Mouse (Mus musculus) urinary bladder, adult 2 months (tissue): ENCODE results near the gene Fam25c. TPM values are rescaled to one million over a fixed set of nuclear protein-coding genes. Genes with fewer than 3 reads are reported as not detected.
A peak's percentile ranks its signal among the peaks of the same experiment; 100 is the strongest.
"Not testable (repeated sequence)": the region's sequence is repeated elsewhere in the genome, so short reads cannot be mapped to it uniquely, and the experiment has no call there.

Experiments
- DNase-seq: peaks from one replicate; pipeline ENCODE4 v3.0.0; 2022; ENCODE audit warnings: low spot score
- polyA plus RNA-seq: library from polyadenylated mRNA; depleted of rRNA; stranded (reverse); fragments of >200 nt; gene quantifications from 2 replicates; pipeline ENCODE4 v1.2.3, GENCODE M21; 2012; rRNA removed

Fam25c gene
- polyA plus RNA-seq, result 714 and 1,004 TPM in 2 replicates

DNA sequence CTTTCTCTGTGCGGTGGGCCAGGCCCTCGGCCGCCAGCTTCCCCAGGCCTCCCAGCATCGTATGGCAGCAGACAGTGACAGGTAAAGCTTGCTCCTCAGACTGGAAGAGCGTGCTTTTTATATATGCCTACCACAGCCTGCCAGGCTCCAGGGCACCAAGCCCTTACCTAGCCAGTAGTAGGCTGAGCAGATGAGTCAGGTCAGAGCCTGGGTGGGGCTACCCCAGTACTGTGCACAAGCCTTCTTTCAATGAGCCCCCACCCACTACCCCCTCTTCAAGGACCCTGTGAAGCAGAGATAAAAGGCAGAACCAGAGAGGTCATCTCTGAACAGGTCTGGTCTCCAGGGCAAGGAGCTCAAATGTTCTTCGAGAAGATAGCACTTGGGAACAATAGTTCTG, at the start of gene Fam25c:
Gene Fam25c, minus strand, starts transcription at position 133 of the 400 bp plus-strand sequence.
- no peak for DNase-seq

DNA sequence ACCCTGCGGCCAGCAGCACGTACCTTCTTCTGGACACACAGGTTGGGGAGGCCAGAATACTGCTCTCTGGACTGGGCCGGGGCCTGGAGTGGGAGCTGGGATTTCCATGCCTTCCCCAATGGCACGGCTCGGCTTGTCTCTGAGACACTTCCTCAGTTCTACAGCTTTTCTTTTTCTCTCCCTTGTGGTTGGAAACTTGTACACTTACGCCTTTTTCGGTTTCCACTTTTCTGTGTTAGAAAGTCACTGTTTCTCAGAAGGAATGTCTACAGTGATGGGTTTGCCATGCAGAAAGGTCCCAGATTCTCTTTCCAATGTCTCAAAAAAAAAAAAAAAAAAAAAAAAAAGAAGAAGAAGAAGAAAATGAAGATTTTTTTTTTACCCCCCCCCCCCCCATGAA, 48.2 kb upstream of the Fam25c start:
- DNase-seq, result no peak

DNA sequence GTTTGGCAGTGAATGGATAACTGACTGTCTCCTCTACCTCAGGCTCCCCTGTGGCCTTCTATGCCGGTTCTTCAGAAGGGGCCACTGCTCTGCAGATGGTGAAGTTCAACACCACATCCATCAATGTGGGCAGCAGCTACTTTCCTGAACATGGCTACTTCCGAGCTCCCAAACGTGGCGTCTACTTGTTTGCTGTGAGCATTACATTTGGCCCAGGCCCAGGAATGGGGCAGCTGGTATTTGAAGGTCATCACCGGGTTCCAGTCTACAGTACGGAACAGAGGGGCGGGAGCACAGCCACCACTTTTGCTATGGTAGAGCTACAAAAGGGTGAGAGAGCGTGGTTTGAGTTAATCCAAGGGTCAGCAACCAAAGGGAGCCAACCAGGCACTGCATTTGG, 47.6 kb upstream of the Fam25c start:
- DNase-seq, result no peak

DNA sequence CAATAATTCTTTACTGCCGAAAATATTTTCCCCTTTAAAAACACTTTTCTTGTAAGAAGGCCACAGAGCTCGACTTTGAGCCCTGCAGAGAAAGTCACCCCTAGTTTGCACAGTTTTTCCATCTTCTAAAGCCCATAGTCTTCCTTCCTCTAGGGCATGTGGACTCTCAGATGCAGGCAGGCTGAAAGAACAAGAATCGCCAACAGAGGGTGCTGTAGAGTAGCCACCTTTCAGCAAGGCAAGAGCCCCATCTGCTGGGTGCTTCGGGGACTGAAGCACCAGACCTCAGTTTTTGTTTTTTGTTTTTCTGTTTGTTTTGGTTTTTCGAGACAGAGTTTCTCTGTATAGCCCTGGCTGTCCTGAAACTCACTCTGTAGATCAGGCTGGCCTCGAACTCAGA, 45.9 kb upstream of the Fam25c start:
- peak; percentile 49 for DNase-seq

DNA sequence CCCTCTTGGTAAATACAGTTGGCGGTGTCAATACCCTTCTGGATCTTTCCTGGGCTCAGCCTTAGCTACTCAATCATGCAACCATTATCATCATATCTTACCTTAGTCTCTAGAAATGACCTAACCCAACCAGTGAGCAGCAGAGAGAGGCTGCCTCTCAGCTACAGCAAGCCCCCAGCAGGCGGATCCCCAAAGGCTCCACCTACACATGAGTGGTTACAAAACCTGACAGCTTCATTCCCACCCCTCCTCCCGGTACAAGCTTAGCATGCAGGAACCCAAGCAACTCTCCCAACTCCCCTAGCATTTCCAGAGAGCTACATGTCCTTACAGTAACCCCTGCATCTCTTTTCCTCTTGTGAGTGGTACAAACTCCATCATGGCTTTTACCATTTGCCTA, 44.8 kb upstream of the Fam25c start:
- DNase-seq, result no peak

DNA sequence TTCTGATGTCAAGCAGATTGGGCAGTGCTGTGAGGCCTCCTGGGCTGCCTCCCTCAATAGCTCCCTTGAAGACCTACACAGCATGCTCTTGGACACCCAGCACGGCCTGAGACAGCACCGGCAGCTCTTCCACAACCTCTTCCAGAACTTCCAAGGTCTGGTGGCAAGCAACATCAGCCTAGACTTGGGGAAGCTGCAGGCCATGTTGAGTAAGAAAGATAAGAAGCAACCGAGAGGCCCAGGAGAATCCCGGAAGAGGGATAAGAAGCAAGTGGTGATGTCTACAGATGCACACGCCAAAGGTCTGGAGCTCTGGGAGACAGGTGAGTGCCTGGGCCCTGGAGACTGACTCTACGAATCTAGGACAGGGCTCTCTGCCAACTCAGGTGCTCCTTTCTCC, 44.1 kb upstream of the Fam25c start:
- no peak for DNase-seq

DNA sequence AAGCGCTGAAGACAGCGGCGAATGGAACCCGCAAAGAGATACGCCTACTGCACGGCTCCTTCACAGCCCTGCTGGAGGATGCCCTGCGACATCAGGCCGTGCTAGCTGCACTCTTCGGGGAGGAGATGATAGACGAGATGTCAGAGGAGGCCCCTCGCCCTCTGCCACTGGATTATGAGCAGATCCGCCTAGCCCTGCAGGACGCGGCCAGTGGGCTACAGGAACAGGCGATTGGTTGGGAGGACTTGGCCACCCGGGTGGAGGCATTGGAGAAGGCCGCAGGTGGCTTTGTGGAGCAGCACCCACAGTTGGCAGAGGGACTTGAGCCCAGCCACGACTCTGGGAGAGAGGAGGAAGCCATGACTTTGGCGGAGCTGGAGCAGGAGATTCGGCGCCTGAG, 43.7 kb upstream of the Fam25c start:
- DNase-seq, result no peak

DNA sequence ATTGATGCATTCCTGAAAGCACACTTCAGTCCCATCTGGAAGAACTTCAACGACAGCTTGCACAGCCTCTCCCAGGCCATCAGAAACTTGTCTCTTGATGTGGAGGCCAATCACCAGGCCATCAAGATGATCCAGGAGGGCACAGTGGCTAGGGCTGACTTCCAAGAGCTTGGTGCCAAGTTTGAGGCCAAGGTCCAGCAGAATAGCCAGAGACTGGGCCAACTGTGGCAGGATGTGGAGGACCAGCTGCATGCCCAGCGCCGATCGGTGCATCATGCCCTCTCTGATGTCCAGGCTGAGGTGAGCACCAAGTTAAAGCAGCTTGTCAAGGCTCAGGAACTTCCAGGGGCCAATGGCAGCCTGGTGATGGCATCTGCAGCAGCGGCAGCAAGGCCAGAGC, 42.6 kb upstream of the Fam25c start:
- DNase-seq, result no peak

DNA sequence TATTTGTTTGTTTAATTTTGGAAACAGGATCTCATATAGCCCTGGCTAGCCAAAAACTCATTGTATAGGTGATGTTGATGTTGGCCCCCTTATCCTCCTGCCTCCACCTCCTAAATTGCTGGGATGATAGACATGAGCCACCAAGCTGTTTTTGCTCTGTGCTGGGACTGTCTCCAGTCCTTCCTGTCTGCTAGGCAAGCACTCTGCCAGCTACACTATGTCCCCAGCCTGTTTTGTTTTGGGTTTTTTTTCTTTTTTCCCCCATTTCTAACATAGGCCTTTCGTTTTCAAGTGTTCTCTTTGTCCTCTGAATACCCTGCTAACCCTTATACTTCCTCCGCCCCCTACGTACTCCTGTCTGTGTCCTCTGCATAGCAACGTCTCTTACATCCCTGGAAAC, 38.1 kb upstream of the Fam25c start:
- no peak for DNase-seq

DNA sequence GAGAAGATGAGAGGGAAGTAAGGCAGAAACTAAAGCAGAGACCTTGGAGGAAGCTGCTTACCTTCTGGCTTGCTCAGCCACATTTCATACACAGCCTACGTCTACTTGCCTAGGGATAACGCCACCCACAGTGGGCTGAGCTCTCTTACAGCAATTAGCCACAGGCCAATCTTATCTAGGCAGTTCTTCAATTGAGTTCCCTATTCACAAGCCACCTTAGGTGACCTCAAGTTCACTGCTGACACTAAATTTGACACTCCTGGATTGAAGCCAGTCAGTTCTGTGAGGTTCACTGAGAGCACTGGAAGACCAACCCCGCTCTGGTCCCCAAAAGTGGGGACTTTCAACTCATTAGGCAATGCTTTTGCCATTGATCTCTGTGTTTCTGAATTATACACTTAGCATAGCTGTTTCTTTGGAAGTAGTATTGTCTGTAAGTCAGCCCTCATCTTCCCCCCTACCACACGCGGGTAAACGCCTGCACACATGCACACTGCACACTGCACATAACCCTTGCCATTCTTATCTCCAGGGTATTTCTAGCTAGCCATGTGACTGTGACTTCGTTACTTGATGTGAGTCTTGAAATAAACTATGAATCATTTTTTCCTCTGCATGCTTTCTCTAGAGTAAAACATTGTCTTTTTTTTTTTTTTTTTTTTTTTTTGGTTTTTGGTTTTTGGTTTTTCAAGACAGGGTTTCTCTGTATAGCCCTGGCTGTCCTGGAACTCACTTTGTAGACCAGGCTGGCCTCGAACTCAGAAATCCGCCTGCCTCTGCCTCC, 27.9 kb upstream of the Fam25c start:
- DNase-seq, result no peak

DNA sequence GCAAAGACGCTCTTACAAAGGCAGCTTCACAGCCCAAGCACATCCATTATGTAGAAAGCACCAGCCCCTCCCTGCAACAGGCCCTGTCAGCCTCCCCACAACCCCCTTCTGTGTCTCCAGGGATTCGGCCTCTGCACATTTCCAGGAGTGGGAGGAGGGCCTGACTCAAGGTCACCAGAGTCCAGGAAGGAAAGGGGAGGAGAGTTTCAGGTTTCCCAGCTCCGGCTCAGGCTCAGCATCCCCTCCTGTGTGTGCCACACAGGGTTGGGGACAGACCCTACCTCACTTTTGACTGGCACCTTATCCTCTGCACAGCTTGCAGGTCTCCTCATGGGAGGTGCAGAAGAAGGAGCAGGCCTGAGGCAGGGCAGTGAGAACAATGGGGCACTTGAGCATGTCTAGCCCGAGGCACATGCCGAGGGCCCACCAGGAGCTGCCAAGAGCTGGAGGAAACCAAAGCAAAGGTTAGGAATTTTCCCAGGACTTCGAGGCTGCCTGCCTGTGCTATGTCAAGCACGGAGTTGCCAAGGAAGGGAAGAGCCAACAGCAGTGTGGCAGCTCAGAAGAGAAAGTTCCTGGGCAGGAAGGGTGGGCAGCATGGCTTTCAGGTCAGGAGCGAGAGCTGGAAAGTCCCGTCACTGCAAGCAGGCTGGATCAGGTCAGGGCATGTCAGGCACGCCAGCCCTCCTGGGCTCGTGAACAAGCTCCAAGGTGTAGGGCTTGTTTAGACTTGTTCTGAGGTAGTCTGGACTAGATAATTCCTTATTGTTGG, 23.5 kb upstream of the Fam25c start:
- no peak for DNase-seq

DNA sequence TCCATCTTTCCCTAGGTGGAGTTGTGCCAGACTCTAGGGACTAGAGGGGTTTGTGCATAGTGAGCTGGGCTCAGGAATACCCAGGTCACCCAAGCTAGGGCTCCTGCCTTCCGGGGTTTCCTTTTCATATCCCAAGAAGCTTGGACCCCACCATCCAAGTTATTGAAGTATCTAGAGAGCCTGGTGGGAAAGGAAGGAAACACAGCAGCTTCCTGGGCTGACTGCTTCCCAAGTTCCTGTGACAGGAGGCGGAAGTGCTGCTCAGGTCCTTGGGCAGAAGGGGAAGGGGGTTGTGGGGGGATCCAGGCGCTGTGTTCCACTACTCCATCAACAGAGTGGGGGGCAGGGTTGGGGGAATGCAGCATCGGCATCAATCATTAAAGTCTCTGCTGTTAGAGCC, 21.9 kb upstream of the Fam25c start:
- DNase-seq, result no peak

DNA sequence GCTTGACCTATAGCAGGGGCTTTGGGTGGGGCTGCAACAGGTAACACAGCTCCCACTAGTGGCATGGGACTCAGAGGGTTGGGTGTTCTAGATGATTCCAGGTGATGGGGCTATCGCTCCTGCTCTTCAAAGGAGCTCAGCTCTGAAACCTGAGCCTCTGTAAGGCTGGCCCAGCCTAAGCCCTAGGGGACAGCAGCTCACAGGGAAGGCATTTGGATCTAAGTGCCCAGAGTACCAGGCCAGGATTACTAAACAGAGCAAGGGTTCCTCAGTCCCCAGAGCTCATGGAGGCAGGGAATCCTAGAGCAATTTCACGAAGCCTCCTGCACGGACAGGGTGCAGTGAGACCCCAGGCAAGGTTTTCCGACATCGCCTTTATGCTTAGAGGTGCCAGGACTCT, 20.7 kb upstream of the Fam25c start:
- DNase-seq, result no peak

DNA sequence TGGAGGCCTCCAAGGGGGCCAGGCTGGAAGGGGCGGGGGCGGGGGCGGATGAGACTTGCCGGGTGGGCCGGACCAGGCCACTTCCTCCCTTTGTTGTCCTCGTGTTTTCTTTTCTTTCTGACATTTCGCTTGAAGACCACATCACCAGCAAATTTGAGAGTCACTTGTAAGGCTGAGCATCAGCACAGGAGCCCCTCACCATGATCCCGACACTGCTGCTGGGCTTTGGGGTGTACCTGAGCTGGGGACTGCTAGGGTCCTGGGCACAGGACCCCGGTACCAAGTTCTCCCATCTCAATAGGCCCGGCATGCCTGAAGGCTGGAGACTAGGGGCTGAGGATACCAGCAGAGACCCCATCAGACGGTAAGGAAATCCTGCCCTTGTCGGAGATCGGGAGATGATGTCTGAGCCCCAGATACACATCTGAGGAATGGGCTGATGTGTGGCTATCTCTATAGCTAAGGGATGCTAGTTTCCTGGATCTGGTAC, 20.2 kb upstream of the Fam25c start, which contains the start of gene Mmrn2:
Gene Mmrn2, plus strand, starts transcription at position 51 of the 490 bp plus-strand sequence.
- DNase-seq, result no peak

DNA sequence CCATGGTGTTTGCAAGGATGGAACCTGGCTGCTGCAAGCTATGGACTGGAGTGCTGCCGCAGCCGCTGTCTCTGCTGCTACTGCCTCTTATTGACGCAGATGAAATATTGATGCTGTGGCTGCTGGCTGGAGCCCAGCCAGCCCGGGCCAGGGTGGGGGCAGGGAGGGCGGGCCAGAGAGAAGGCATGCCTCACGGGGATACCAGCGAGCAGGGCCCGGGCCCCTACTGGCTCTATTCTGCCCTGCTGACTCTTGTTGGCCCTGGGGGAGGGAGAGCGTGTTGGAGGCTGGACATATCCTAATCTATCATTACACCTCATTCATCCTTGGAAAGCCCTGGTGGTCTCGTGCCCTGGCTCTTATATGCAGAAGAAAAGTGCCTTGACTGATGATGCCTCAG, 19.3 kb upstream of the Fam25c start, which contains the start of gene Sncg:
Gene Sncg, minus strand, starts transcription at position 213 of the 400 bp plus-strand sequence.
- DNase-seq, result no peak

DNA sequence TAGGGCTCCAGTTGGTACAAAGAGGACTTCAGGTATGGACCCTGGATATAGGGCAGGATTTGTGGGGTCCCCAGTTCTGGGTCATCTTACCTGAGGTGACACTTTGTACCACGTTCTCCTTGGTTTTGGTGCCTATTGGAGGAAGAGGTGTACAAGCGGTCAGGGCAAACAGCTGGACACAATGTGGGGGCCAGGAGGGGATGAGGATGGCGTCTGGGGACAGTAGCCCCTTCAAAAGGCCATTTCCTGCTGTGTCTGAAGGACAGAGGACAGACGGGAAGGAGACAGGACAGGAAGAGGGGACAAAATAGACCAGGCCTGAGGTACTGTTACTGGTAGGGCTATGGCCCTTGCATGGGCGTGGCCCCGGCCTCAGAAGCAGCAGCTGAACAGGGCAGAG, 18.3 kb upstream of the Fam25c start:
- DNase-seq, result no peak

DNA sequence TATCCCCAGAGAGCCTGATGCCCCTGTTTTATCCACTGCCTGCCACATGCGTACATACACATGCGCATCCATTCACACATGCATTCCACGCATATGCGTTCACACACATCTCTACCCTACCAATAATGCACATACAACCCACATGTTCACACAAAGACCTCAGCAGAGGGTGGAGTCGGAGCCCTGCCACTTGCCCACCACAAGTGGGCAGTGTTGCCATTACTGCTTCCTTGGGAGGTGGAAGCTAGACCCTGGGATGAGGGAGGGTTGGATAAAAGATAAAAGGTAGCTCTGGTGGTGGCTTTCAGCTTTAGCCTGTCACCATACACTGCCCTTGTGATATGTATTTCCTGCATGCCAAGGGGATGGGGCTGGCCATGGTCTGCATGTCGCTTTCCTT, 17.4 kb upstream of the Fam25c start:
- DNase-seq, result no peak

DNA sequence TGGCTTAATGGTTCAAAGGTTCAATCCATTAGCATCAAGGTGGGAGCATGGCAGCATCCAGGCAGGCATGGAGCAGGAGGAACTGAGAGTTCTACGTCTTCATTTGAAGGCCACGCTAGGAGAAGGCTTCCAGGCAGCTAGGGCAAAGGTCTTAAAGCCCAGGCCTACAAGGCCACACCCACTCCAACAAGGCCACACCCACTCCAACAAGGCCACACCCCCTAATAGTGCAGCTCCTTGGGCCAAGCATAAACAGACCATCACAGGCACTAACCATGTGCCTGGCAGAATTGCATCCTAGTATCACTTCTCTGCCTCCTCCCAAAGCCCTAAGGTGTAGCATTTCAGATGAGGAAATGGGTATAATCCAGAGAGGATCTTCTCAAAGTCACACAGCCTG, 16.5 kb upstream of the Fam25c start:
- DNase-seq, result no peak

DNA sequence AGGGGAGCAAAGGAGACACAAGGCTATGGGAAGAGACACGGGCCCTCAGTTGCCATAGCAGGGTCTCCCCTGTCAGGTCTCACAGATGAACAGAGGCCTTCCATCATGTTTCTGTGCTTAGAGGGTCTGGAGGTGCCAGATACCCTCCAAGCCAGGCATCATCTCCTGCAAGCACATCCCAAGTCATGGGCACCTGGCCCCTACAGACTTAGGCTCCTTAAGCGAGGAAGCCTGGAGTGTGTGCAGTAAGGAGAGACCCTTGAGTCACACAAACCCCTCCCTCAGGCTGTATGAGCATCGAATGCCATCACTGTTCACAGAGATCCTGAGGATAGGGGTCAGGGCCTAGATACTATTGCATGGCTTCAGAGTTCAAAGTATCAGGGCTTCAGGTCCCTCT, 15.7 kb upstream of the Fam25c start:
- no peak for DNase-seq

DNA sequence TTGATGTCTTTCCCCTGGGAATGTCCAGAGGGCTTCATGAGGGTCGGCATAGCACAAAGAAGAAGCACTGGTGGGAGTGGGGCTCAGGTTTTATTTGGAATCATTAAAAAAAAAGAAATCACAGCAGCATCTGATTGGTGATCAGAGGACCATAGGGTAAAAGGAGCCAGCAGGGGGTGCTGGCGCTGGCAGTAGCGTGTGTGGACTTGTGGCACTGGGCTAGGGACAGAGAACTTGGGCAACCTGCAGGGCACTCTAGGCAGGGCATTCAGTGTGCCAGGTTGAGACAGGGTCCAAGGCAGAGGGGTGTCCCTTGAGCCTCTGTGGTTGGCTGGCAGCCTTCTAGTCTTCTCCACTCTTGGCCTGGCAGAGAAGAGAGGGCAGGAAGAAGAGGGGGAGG, 15.0 kb upstream of the Fam25c start:
- no peak for DNase-seq

DNA sequence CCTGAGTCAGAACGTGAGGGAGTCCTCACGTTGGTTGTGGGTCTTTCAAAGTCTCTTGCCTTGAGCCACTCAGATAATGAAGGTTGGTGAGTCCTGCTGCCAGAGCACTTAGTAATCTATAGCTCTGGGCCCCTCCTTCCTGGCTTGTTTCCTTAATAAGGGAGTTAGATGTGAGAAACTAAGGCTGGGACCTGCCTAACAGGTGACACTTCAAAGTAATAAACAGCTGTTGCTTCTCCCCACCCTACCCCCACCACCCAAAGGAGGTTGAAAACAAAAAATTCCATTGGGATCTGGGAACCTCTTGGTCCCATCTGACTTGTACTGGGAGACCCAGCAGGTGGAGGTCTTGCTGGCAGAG, 9.9 kb upstream of the Fam25c start:
- no peak for DNase-seq

DNA sequence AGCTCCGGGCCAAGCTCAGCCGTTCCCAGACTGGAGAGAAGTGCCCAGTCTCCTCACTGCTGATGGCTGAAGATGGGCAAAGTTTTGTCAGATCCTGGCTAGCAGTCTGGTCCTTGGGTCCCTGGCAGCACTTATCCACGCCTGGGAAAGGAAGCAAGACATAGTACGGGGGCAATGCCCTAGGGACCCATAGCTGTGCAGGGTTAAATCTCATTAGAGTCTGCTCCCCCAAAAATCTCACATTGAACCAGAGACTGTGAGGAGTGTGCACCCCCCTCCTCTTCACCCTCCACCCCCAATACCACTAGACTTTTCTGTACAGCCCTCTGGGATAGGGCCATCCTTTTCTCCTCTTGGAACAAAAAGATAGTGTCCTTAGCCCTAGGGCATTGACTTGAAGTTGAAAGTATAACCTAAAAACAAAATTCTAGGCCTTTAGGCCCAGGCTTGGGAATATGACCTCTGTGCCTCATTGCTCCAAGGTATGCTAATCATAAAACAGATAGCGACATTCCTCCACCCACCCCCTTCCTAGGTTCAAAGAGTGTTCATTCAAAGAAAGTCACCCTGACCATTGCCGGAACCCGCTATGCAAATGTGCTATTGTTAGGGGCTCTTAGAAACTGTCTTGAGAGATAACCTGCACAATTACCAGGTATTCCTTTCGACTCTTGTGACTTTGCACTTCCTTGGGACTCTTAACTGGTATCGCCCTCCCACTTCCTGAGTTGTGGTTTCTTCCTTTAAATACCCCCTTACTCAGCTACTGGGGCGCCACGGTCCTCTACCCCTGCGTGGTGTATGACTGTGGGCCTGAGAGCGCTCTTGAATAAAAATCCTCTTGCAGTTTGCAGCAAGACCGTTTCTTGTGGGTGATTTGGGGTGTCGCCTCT, 9.3 kb upstream of the Fam25c start:
- not testable (repeated sequence) for DNase-seq
